Mouse (Mus musculus): ENCODE measurements at regions not wholly inside any gene's neighbourhood (a gene's known extent, or its start where the extent isn't known, plus 50 kb on each side); places are given as distances from the start of the nearest gene placed in this dataset.

DNA sequence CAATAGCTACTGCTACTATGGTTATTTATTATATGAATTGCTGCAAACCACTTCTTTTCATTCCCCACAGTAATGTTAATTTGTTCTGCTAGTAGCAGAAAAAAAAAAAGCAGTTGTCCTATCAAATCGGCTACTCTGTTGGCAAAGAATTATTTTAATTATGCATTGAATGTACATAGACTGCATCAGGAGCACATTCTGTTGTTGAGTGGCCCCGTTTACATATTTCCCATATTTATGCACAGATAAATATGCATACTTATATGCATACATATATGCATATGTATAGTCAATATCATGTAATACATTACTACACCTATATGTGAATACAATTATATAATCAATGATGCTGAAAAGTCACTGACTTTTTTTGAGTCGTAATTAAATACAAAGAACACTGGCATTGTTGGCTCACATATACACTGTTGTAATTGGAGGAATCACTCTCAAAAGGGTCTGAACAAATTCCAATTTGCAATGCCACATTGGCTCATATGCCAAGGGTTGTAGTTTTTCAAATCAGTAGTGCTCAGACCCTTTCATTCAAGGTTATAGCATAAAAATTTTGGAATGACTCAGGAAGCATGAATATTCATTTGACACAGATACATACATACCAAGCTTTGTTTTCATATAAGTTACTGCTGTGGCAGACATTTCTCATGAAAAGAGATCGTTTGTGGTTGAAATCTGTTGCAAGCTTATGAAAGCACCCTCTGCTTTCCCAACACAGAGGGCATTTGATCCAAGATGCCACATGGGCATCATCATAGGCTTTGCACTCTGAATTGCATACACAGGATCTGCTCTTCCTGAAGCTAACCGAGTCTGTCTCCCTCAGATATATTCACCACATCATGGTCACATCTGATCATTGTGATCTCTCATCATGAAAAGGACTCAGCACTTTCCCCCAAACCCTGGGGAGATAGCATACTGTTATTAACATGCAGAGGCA lies 1030.6 kb upstream of the Map3k7 start:
- ATAC-seq (ENCODE audit: low FRiP score, low TSS enrichment) = no peak
- Histone ChIP-seq H3K4me3 (ENCODE audit: low read length) (no peak overlapping the region), H3K4me2 (replicated peaks; ENCODE audit: low read depth, low read length) (no peak overlapping the region), H3K27me3 (ENCODE audit: control insufficient read depth, insufficient read depth, low read length) (no peaks in the 10 kb centered on the region), H3K4me1 (ENCODE audit: control insufficient read depth, insufficient read depth, low read length) (no peaks in the 10 kb centered on the region), H3K9ac (ENCODE audit: low read depth, low read length) (no peak overlapping the region), H3K27ac (ENCODE audit: low read depth, low read length) (no peak overlapping the region), H3K9me3 (ENCODE audit: control insufficient read depth, low read length) (no peaks in the 10 kb centered on the region), H3K36me3 (ENCODE audit: control insufficient read depth, insufficient read depth, low read length) (no peaks in the 10 kb centered on the region)
- 86% methylated on average over 5 of the region's 5 CpGs for WGBS

DNA sequence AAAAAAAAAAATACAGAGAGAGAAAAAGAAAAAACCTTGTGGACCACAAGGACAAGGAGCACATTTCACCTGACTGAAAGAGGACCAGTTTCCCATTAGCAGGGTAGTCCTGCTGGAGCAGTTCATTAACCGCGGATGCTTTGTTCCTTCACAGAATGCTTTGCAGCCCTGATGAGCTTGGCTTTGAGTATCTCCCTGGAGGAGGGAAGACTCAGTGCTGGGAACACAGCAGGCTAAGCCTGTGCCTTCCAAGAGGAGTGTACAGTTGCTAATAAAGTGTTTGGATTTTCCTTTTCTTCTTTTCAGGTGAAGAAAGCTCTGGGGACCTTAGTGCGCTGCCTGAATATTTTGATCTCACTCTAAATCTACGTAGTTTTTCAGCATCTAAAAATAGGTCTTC lies 980.3 kb upstream of the Map3k7 start:
- WGBS = 84% methylated on average over 4 of the region's 4 CpGs
- no peak for ATAC-seq (ENCODE audit: low FRiP score, low TSS enrichment)

GRCm38 (mm10) chr4:31012006-31012405 lies 951.9 kb upstream of the Map3k7 start:
- Histone ChIP-seq H3K4me3 (ENCODE audit: low read length) (no peak overlapping the region), H3K36me3 (ENCODE audit: control insufficient read depth, insufficient read depth, low read length) (no peaks in the 10 kb centered on the region), H3K9ac (ENCODE audit: low read depth, low read length) (no peak overlapping the region), H3K27ac (ENCODE audit: low read depth, low read length) (no peak overlapping the region), H3K4me2 (replicated peaks; ENCODE audit: low read depth, low read length) (no peak overlapping the region), H3K9me3 (ENCODE audit: control insufficient read depth, low read length) (no peaks in the 10 kb centered on the region), H3K4me1 (ENCODE audit: control insufficient read depth, insufficient read depth, low read length) (no peaks in the 10 kb centered on the region), H3K27me3 (ENCODE audit: control insufficient read depth, insufficient read depth, low read length) (no peaks in the 10 kb centered on the region)
- ATAC-seq (ENCODE audit: low FRiP score, low TSS enrichment) = no peak

More for the DNA sequence above, 980.3 kb upstream of the Map3k7 start:
- Histone ChIP-seq H3K9ac (ENCODE audit: low read depth, low read length) (no peak overlapping the region), H3K4me2 (replicated peaks; ENCODE audit: low read depth, low read length) (no peak overlapping the region), H3K27ac (ENCODE audit: low read depth, low read length) (no peak overlapping the region), H3K4me1 (ENCODE audit: control insufficient read depth, insufficient read depth, low read length) (no peaks in the 10 kb centered on the region), H3K4me3 (ENCODE audit: low read length) (no peak overlapping the region), H3K9me3 (ENCODE audit: control insufficient read depth, low read length) (no peaks in the 10 kb centered on the region), H3K36me3 (ENCODE audit: control insufficient read depth, insufficient read depth, low read length) (no peaks in the 10 kb centered on the region), H3K27me3 (ENCODE audit: control insufficient read depth, insufficient read depth, low read length) (no peaks in the 10 kb centered on the region)

DNA sequence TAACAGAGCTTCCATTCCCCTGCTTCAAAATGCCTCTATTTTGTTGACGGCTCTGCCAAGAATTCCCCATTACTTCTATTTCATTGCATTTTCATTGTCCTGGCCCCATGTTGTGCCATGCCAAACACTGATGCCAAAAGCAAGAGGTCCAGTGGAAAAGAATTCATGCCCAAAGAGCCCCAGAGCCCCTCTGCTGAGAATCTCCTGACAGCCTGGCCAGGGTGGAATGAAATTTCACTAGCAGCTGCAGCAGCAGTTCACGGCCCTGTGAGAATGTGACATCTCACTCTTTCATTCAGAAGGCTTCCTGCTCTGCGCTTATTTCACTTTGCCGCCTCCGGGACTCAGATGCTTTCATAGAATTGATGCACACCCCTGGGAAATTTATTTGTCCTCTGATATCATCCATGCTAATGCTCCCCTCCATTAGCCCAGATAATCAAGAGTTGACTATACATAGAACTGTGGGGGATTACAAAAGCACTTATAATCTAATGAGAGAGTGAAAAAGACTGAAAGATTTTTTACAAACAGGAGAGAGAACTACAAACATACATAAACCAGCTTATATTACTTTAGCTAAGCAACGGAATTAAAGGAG lies 911.7 kb upstream of the Map3k7 start:
- no peak overlapping the region for H3K4me3 ChIP-seq (ENCODE audit: low read length)
- H3K9ac ChIP-seq (ENCODE audit: low read depth, low read length) = no peak overlapping the region
- H3K36me3 ChIP-seq (ENCODE audit: control insufficient read depth, insufficient read depth, low read length) = no peaks in the 10 kb centered on the region
- 80% methylated on average over 6 of the region's 6 CpGs for WGBS
- no peaks in the 10 kb centered on the region for H3K9me3 ChIP-seq (ENCODE audit: control insufficient read depth, low read length)
- no peak overlapping the region for H3K4me2 ChIP-seq (replicated peaks; ENCODE audit: low read depth, low read length)
- no peaks in the 10 kb centered on the region for H3K4me1 ChIP-seq (ENCODE audit: control insufficient read depth, insufficient read depth, low read length)
- no peaks in the 10 kb centered on the region for H3K27me3 ChIP-seq (ENCODE audit: control insufficient read depth, insufficient read depth, low read length)
- H3K27ac ChIP-seq (ENCODE audit: low read depth, low read length) = no peak overlapping the region
- no peak for ATAC-seq (ENCODE audit: low FRiP score, low TSS enrichment)

- Histone ChIP-seq H3K4me1 (ENCODE audit: control insufficient read depth, insufficient read depth, low read length) (no peaks in the 10 kb centered on the region), H3K36me3 (ENCODE audit: control insufficient read depth, insufficient read depth, low read length) (no peaks in the 10 kb centered on the region), H3K9ac (ENCODE audit: low read depth, low read length) (no peak overlapping the region), H3K27ac (ENCODE audit: low read depth, low read length) (no peak overlapping the region), H3K4me2 (replicated peaks; ENCODE audit: low read depth, low read length) (no peak overlapping the region), H3K9me3 (ENCODE audit: control insufficient read depth, low read length) (no peaks in the 10 kb centered on the region), H3K27me3 (ENCODE audit: control insufficient read depth, insufficient read depth, low read length) (no peaks in the 10 kb centered on the region), H3K4me3 (ENCODE audit: low read length) (no peak overlapping the region)
- 89% methylated on average over 3 of the region's 3 CpGs for WGBS
- no peak for ATAC-seq (ENCODE audit: low FRiP score, low TSS enrichment)
These were observed 887.7 kb upstream of the Map3k7 start for GRCm38 (mm10) chr4:31076236-31076635.

DNA sequence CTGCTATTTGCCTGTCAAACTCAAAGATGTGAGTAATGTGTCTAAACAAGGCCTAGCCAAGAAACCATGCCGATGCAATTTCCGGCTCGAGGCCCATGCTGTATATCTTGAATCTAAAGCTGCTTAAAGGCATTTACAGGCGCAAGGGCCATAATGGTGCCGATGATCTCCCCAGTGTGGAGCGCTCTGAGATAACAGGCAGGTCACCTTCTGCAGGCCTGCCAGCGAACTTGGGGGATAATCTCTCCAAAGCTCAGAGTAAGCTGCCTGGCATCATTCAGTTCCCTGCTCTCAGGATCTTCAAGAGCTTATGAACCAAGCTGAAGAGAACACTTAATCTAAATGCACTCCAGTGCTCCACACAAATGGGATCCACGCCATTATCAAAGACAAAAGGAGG lies 842.3 kb upstream of the Map3k7 start:
- Histone ChIP-seq H3K4me2 (replicated peaks; ENCODE audit: low read depth, low read length) (no peak overlapping the region), H3K4me3 (ENCODE audit: low read length) (no peak overlapping the region), H3K27ac (ENCODE audit: low read depth, low read length) (no peak overlapping the region), H3K27me3 (ENCODE audit: control insufficient read depth, insufficient read depth, low read length) (no peaks in the 10 kb centered on the region), H3K36me3 (ENCODE audit: control insufficient read depth, insufficient read depth, low read length) (no peaks in the 10 kb centered on the region), H3K9ac (ENCODE audit: low read depth, low read length) (no peak overlapping the region), H3K9me3 (ENCODE audit: control insufficient read depth, low read length) (no peaks in the 10 kb centered on the region), H3K4me1 (ENCODE audit: control insufficient read depth, insufficient read depth, low read length) (no peaks in the 10 kb centered on the region)
- WGBS = 85% methylated on average over 8 of the region's 8 CpGs
- ATAC-seq (ENCODE audit: low FRiP score, low TSS enrichment) = no peak

DNA sequence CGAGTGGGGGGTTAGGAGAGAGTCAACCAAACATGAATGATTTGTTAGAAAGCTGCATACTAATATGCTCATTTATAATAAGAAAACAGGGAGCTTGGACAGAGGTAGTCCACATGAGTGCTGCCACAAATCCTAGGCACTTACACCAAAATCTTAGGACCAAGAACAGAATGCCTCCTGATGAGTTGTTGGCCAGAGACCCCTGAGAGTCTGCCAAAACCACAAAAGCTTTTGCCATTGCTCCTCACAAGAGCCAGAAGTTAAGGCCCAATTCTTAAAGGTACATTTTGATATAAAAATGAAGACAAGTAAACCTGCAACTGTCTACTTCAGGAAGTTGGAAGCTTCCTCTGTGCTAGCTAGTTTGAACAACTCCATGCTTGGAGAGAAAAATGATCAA lies 820.7 kb upstream of the Map3k7 start:
- H3K4me3 ChIP-seq (ENCODE audit: low read length) = no peak overlapping the region
- ATAC-seq (ENCODE audit: low FRiP score, low TSS enrichment) = no peak
- H3K4me1 ChIP-seq (ENCODE audit: control insufficient read depth, insufficient read depth, low read length) = no peaks in the 10 kb centered on the region
- no peak overlapping the region for H3K27ac ChIP-seq (ENCODE audit: low read depth, low read length)
- H3K27me3 ChIP-seq (ENCODE audit: control insufficient read depth, insufficient read depth, low read length) = no peaks in the 10 kb centered on the region
- 80% methylated on average over 1 of the region's 1 CpGs for WGBS
- H3K9me3 ChIP-seq (ENCODE audit: control insufficient read depth, low read length) = no peaks in the 10 kb centered on the region
- no peaks in the 10 kb centered on the region for H3K36me3 ChIP-seq (ENCODE audit: control insufficient read depth, insufficient read depth, low read length)
- no peak overlapping the region for H3K4me2 ChIP-seq (replicated peaks; ENCODE audit: low read depth, low read length)
- H3K9ac ChIP-seq (ENCODE audit: low read depth, low read length) = no peak overlapping the region

DNA sequence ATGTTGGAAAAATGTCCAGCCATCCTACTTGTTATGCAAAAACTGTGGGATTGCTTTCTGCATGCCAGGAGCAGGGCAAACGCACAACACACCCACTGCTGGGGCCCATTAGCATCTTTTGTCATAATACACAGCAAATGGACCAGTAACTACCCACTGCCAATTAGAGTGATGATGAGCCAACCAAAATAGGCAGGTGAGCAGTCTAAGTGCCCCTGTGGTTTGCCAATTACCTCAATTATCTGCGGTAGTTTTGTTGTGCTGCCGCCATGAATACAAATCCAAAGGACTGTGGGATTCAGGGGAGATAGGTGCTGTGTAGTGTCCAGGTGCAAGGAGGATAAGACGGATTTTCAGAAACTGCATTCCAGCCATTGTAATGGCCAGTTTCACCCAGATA lies 796.5 kb upstream of the Map3k7 start:
- Histone ChIP-seq H3K27me3 (ENCODE audit: control insufficient read depth, insufficient read depth, low read length) (no peaks in the 10 kb centered on the region), H3K4me2 (replicated peaks; ENCODE audit: low read depth, low read length) (no peak overlapping the region), H3K9me3 (ENCODE audit: control insufficient read depth, low read length) (no peaks in the 10 kb centered on the region), H3K9ac (ENCODE audit: low read depth, low read length) (no peak overlapping the region), H3K27ac (ENCODE audit: low read depth, low read length) (no peak overlapping the region), H3K4me3 (ENCODE audit: low read length) (no peak overlapping the region), H3K36me3 (ENCODE audit: control insufficient read depth, insufficient read depth, low read length) (no peaks in the 10 kb centered on the region), H3K4me1 (ENCODE audit: control insufficient read depth, insufficient read depth, low read length) (no peaks in the 10 kb centered on the region)
- 89% methylated on average over 4 of the region's 4 CpGs for WGBS
- no peak for ATAC-seq (ENCODE audit: low FRiP score, low TSS enrichment)

DNA sequence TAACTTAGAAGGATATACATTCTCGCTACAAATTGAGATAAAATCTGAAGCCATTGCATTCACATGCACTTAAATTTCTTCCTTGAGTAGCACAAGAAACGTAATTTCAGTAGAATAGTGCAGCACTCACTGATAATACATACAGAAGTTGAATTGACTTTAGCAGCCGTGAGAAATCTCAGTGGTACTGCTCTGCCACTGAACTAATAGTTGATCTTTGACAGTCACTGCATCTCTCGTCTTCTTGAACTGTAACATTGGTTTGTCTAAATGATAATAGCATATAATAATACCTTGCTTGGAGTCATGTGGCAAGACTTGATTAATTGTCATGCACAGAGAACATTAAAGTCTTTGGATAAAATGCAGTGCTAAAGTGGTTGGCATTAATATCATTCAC lies 795.5 kb upstream of the Map3k7 start:
- no peaks in the 10 kb centered on the region for H3K4me1 ChIP-seq (ENCODE audit: control insufficient read depth, insufficient read depth, low read length)
- H3K4me2 ChIP-seq (replicated peaks; ENCODE audit: low read depth, low read length) = no peak overlapping the region
- no peaks in the 10 kb centered on the region for H3K36me3 ChIP-seq (ENCODE audit: control insufficient read depth, insufficient read depth, low read length)
- H3K9ac ChIP-seq (ENCODE audit: low read depth, low read length) = no peak overlapping the region
- no peak overlapping the region for H3K27ac ChIP-seq (ENCODE audit: low read depth, low read length)
- no peak for ATAC-seq (ENCODE audit: low FRiP score, low TSS enrichment)
- no peak overlapping the region for H3K4me3 ChIP-seq (ENCODE audit: low read length)
- no peaks in the 10 kb centered on the region for H3K27me3 ChIP-seq (ENCODE audit: control insufficient read depth, insufficient read depth, low read length)
- H3K9me3 ChIP-seq (ENCODE audit: control insufficient read depth, low read length) = no peaks in the 10 kb centered on the region
- 83% methylated on average over 4 of the region's 4 CpGs for WGBS
